Mouse (Mus musculus) liver, embryonic 14.5 days (tissue): ENCODE results near the gene Adamtsl5.

Source experiments
- CTCF ChIP-seq: IDR thresholded peaks from 2 replicates; pipeline ENCODE4 v1.5.1; 2016; ENCODE audit warnings: antibody characterized with exemption, low read depth, control low read depth
- EP300 ChIP-seq: IDR thresholded peaks from 2 replicates; pipeline ENCODE4 v1.6.1; 2016; ENCODE audit warnings: antibody characterized with exemption, low read depth

- TF ChIP-seq CTCF = no peak
- no peak for TF ChIP-seq EP300
These were observed 46.7 kb downstream of the Adamtsl5 start for GRCm38 (mm10) chr10:80301256-80302081.
